Mouse (Mus musculus): Measurements from ENCODE around the gene Gm5475.

GRCm38 (mm10) chr15:100388224-100388835 lies 33.6 kb upstream of the Gm5475 start:
- no peak for TF ChIP-seq GATA1 (IDR thresholded peaks at IDR 0.05; ENCODE audit: borderline replicate concordance, low read length)
- no peak for TF ChIP-seq FLI1 (IDR thresholded peaks at IDR 0.05; ENCODE audit: low read length)
